Mouse (Mus musculus) gastrocnemius, postnatal 10 days (tissue): ENCODE results near the gene Lpar6. TPM values are rescaled to one million over a fixed set of nuclear protein-coding genes. Genes with fewer than 3 reads are reported as not detected.

ENCODE experiments used
- DNase-seq: peaks from one replicate; pipeline ENCODE4 v3.0.0; 2021; ENCODE audit warnings: mixed read lengths
- microRNA-seq, 2 experiments: library from miRNA; unstranded; fragments of <30 nt; microRNA quantifications; one replicate each; pipeline ENCODE4 v1.2.0; 2021
- total RNA-seq, 2 experiments: library from RNA; stranded (reverse); gene quantifications; 2 replicates each; pipeline ENCODE4 v1.2.3; 2021

The Lpar6 gene
- total RNA-seq, 2 experiments from 2014 or later = 3.0 to 3.1 TPM

DNA sequence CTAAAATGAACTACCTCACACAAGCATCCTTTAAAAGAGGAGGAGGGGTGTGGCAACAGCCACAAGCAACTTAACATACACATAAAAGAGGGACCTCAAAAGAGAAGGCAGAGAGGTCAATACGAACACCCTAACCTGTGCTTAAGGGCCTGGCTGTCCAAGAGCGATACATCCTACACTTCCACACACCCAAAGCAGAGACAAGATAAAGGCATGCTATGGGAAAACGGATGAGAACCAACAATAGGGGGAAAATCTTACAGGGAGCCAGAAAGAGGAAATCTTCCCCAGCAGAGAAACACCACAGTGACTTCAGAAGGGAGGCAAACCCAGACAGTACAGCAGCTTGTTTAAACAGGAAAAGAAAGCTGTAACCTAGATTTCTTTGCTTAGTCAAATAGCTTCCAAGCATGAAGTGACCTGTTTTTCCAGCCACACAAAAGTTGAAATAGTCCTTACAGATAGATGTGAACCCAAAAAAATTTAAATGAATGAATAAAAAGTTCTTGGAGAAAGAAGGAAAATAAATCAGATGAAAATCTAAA lies 17.8 kb downstream of the Lpar6 start:
- DNase-seq = no peak

DNA sequence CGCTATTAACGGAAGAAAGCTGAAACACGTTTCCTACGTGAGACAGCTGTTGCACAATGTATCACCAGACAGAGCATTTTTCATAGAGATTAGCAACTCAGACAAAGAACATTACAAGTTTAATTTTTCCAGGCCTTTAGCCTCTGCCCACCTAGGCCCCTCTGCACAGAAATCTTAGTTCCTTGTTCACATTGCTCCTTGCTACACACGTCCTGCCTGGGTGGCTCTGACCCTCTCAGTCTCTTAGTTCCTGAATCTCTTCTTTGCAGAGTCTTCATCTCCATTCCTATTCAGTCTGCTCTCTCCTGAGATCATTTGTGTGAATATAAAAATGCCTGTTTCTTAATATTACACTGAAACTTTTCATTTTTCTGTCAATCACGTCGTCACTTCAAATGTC lies 19.7 kb downstream of the Lpar6 start:
- no peak for DNase-seq

DNA sequence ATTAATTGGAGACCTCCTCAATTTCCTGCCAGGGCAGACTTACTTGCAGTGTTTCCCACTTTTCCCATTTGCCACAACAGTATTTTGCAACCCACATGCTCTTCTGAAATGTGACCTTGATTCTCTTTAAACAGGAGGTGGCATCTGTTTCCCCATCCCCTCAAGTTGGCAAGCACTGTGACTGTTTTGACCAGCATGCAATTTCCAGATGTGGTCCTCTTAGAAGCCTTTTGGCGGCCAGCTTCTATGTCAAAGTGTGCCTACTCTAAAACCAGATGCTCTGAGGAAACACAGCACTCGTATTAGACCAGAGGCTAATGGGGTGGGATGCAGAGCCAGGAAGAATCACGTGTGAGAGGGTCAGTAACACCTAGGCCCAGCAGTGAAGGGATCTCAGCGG lies 20.5 kb downstream of the Lpar6 start:
- no peak for DNase-seq

DNA sequence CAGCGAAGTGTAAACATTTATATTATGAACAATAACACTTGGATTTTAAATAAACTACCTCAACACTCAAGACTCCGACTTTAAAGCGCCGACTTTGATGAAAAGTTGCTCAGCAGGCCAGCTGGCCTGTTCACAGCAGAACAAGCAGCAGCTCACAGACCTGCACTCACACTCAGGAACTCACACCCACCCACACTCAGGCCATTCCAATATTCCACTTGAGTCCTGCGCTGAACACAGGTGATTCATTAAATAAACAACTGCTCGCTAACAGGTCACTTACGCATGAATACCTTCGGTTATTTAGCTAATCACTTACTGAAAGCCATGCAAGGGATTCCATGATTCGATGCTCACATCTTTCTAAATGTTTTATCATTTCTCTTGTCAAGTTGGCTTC lies 24.5 kb downstream of the Lpar6 start:
- no peak for DNase-seq

DNA sequence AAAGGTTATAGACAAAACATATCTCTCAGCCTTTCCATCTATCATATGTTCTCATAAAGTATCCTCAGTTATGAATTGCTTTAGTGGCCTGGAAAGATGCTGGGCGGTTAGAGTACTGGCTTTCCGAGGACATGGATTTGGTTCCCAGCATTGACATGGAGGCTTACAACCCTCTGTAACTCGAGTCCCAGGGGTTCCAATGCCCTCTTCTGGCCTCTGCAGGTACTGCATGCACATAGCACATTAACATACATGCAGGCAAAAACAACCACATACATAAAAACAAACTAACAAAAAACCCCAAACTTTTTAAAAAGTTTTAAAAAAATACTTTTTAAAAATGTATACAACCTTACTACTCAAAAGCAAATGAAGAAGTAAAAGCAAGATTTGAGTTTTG lies 28.5 kb downstream of the Lpar6 start:
- DNase-seq = no peak

DNA sequence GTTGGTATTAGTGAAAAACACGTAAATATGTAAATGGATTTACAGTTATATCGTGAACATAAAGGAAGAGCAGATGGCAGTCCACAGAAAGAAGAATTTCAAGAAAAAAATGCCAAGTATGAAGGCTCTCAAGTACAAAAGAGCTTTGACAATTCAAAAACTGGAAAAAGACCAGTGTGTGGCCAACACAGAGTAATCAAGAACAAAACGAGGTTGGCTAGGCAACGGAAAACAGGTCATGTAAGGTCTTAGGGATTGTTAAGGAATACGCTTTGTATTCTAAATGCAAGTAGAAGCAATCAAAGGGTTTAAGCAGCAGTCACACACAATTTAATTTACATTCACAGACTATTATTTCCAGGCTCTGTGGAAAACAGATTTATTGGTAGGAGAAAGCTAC lies 34.1 kb downstream of the Lpar6 start:
- DNase-seq = no peak

DNA sequence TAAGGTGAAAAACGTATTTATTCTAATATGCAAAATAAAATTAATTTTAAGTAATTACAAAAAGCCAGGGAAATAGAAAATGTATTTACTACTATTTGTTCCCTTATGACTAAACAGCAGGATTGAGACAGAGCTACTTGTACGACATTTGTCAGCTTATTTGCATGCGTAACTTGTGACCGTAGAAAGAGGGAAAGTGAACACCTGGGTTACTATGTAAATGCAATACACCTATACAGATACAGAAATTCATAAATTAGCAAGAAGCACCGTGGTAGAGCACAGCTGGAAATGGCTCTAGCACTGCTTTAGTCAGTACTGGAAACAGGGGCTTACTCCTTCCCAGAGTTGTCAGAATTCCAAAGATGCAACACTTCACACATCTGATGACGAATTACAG lies 41.4 kb downstream of the Lpar6 start:
- DNase-seq = no peak

DNA sequence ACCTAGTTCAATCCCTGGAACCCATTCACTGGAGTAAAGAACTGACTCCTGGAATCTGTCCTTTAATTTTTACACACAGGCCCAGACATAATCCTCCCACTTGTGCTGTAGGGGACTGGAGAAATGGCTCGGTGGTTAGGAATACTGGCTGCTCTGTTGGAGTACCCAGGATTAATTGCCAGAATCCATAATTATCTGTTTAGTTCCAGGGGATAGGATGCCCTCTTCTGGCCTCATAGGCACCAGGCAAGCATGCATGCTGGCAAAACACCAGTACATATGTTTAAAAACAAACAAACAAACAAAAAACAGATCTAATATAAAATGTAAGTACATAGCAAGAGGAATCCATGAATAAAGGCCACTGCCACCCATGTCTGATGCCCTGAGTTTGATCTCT lies 43.3 kb downstream of the Lpar6 start:
- no peak for DNase-seq

DNA sequence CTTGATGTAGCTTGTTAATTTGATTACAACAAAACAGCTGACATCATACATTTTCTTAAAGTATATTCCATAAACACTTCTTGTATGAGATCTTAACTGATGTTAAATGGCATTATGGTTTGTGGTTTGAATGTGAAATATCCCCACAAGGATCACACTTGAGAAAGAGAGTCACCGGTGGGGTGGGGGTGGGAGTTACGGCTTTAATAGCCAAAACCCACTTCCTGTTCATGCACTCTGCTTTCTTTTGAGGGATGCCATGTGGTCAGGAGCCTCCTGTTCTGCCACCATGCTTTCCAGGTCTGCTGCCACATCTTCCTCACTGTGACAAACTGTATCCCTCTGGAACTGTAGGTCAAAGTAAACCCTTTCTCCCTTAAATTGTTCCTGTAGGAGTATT lies 52.2 kb downstream of the Lpar6 start:
- DNase-seq = no peak

DNA sequence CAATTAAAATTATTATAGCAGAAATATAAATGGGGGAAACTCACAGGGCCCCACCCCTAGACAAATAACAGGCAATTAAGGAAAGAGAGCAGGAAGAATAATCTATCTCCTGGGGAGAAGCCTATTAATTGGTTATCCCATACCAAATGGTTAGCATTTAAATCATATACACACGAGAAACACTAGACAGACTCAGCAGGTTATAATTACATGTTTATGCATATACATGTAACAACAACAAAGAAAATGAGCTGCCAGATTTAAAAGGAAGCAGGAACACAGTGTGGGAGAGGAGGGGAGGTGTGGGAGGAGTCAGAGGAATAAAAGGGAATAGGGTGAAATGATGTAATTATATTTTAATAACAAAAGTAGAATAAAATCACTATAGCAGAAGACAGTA lies 54.7 kb downstream of the Lpar6 start:
- no peak for DNase-seq

Small RNA genes within 50 kb of the gene (microRNA-seq; reads per million reads assigned to microRNA genes)
- 0 reads per million in 2 experiments for gene Mir687

Other genes starting within 250 kb of the Lpar6 start
- 1 to 10 TPM in 1 of 2 experiments, not detected in 1; 1.1 TPM for gene Cysltr2, start 188.8 kb upstream of the Lpar6 start, total RNA-seq
- gene Rcbtb2, start 114.9 kb upstream of the Lpar6 start, total RNA-seq = 10 to 100 TPM; 26.1 to 28.9 TPM
- 10 to 100 TPM; 24.7 to 31.0 TPM for gene Rb1, start 87.9 kb downstream of the Lpar6 start, total RNA-seq
- gene Itm2b, start 147.4 kb downstream of the Lpar6 start, total RNA-seq = 100 to 1,000 TPM; 408 to 439 TPM